Mouse (Mus musculus) heart, embryonic 10.5 days (tissue): ENCODE results near the gene Olfr1490. TPM values are rescaled to one million over a fixed set of nuclear protein-coding genes. Genes with fewer than 3 reads are reported as not detected.
"Not testable (repeated sequence)": the region's sequence is repeated elsewhere in the genome, so short reads cannot be mapped to it uniquely, and the experiment has no call there.

Source experiments
- DNase-seq: peaks from one replicate; pipeline ENCODE4 v3.0.0-alpha.2; 2017; ENCODE audit warnings: low spot score
- H3K27ac ChIP-seq: fragments of 300-500 bp; sonication (generic); 2 replicates; pipeline ENCODE4 v1.5.1; 2016; ENCODE audit warnings: mild to moderate bottlenecking
- H3K27me3 ChIP-seq: fragments of 300-500 bp; sonication (generic); 2 replicates; pipeline ENCODE4 v1.6.1; 2016; ENCODE audit warnings: mild to moderate bottlenecking; ENCODE audit not compliant: poor library complexity, insufficient read depth, severe bottlenecking
- H3K36me3 ChIP-seq: fragments of 300-500 bp; sonication (generic); 2 replicates; pipeline ENCODE4 v1.6.1; 2016; ENCODE audit warnings: mild to moderate bottlenecking, moderate library complexity
- H3K4me1 ChIP-seq: fragments of 300-500 bp; sonication (generic); 2 replicates; pipeline ENCODE4 v1.6.1; 2016; ENCODE audit warnings: mild to moderate bottlenecking
- H3K4me3 ChIP-seq: fragments of 300-500 bp; sonication (generic); 2 replicates; pipeline ENCODE4 v1.5.1; 2016; ENCODE audit warnings: mild to moderate bottlenecking, moderate library complexity
- H3K9me3 ChIP-seq: fragments of 300-500 bp; sonication (generic); 2 replicates; pipeline ENCODE4 v1.6.1; 2016; ENCODE audit warnings: mild to moderate bottlenecking, moderate library complexity
- WGBS: fragments of 180-500 bp; shearing (Covaris S2); methylation state at CpG from one replicate; pipeline ENCODE4 v1.1.7; 2016; 5-methylcytosine and 5-hydroxymethylcytosine counted together
- microRNA-seq: library from miRNA; unstranded; fragments of <30 nt; microRNA quantifications from one replicate; pipeline ENCODE4, GENCODE M21; 2017
- polyA plus RNA-seq: library from polyadenylated mRNA; unstranded; fragments of >200 nt; fragmentation: Nextera tagmentation; extraction: Ambion mirVana; gene quantifications from 2 replicates; pipeline ENCODE4 v1.2.1, GENCODE M21; 2016

Gene Olfr1490
- not detected in 2 replicates for polyA plus RNA-seq

DNA sequence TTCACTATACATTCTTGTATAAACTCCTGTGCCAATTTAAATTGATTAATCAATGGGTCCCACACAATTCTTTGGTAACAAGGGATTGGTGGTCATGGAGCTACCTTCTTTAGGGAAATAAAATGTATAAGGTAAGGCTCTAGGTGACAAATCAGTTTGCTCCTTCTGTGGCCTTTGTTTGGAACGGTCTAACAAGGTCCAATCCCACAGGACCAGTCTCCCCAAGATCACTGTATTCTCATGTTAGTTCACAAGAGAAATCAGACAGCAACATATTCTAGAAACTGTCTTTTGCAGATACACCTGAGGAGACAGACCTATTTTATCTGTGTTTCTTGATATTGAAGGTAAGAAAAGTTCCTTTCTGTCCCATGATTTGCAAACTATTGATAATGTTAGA is at the start of gene Olfr1490:
Olfr1490 (plus strand) TSS at position 301 of the 400 bp plus-strand sequence.
- Histone ChIP-seq H3K27me3 (no peaks in the 10 kb centered on the region), H3K4me3 (no peak within 1 kb of the TSS), H3K9me3 (peaks cover 12% of the 10 kb centered on the region; the same call in 1 of the 2 replicates), H3K27ac (no peak within 1 kb of the TSS), H3K36me3 (no peaks in the 10 kb centered on the region), H3K4me1 (no peaks in the 10 kb centered on the region)
- WGBS: 66% methylated on average over 1 of the region's 1 CpGs
- no peak for DNase-seq

DNA sequence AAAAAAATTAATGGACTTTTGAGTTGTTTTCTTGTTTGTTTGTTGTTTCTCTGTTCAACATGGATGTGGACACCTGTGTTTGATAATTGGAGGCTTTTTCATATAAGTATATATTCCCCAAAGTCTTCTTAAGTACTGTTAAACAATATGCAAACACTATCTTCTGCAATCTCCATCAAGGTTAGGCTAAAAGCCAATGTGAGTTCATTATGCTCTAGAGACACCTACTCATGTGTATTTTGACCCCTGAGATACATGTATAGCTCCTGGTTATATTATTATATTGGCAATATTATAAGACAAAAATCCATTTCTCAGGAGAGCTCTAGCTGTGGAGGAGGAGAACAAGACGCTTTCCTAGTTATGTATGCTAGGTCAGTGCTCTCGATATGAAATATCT is 33.8 kb upstream of the Olfr1490 start, which contains the start of gene Olfr1487:
Olfr1487 (plus strand) TSS at position 301 of the 400 bp plus-strand sequence.
- not testable (repeated sequence) for H3K27ac ChIP-seq, H3K27me3 ChIP-seq, H3K36me3 ChIP-seq, H3K4me1 ChIP-seq, DNase-seq, H3K4me3 ChIP-seq
- peaks cover 10% of the 10 kb centered on the region; the same call in 1 of the 2 replicates for H3K9me3 ChIP-seq
- 79% methylated on average over 2 of the region's 2 CpGs for WGBS

GRCm38 (mm10) chr19:13631321-13631720 is 19.6 kb upstream of the Olfr1490 start, which contains the start of gene Olfr1489:
Olfr1489 (plus strand) TSS chr19:13631621.
- no peak for DNase-seq
- no peaks in the 10 kb centered on the region for H3K27me3 ChIP-seq
- no peak within 1 kb of the TSS for H3K27ac ChIP-seq
- H3K4me3 ChIP-seq: no peak within 1 kb of the TSS
- peaks cover under 1% of the 10 kb centered on the region; the same call in 1 of the 2 replicates for H3K9me3 ChIP-seq
- WGBS: 78% methylated on average over 1 of the region's 1 CpGs
- no peaks in the 10 kb centered on the region for H3K4me1 ChIP-seq
- no peaks in the 10 kb centered on the region for H3K36me3 ChIP-seq

DNA sequence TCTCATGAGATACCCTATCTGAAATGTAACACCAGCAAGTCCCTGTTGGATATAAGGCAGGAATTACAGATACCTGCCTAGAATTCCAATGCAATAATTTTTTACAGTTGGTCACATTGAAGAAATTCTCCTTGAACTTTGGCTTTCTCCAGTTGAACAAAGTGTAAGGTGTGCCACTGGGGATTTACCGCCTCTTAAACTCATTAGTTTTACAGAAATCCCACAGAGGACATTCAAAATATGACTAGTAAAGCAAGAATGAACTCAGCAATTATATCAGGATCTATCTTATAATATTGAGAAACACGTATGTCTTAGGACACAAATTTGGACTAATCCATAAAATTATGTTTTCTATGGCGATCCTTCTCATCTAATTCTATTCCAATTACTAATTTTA is 46.1 kb downstream of the Olfr1490 start, which contains the start of gene Olfr1491:
Olfr1491 (plus strand) TSS at position 301 of the 400 bp plus-strand sequence.
- Histone ChIP-seq H3K4me3 (no peak within 1 kb of the TSS), H3K27me3 (no peaks in the 10 kb centered on the region), H3K36me3 (no peaks in the 10 kb centered on the region), H3K9me3 (no peaks in the 10 kb centered on the region), H3K27ac (no peak within 1 kb of the TSS), H3K4me1 (no peaks in the 10 kb centered on the region)
- DNase-seq: no peak
- WGBS: 72% methylated on average over 3 of the region's 3 CpGs

Small RNA genes lying within 50 kb of the gene (microRNA-seq; reads per million reads assigned to microRNA genes)
- gene Gm23931: not detected

Other genes with a start within 250 kb of the Olfr1490 start
- gene Olfr1469, start 243.2 kb upstream of the Olfr1490 start, polyA plus RNA-seq: not detected in 2 replicates
- not detected in 2 replicates for gene Olfr1471, start 207.7 kb upstream of the Olfr1490 start, polyA plus RNA-seq
- not detected in 2 replicates for gene Olfr1472, start 195.0 kb upstream of the Olfr1490 start, polyA plus RNA-seq
- not detected in 2 replicates for gene Olfr1474, start 181.5 kb upstream of the Olfr1490 start, polyA plus RNA-seq
- not detected in 2 replicates for gene Olfr1475, start 170.9 kb upstream of the Olfr1490 start, polyA plus RNA-seq
- gene Olfr1477, start 150.5 kb upstream of the Olfr1490 start, polyA plus RNA-seq: not detected in 2 replicates
- not detected in 2 replicates for gene Olfr1480, start 123.2 kb upstream of the Olfr1490 start, polyA plus RNA-seq
- gene Olfr1484, start 67.6 kb upstream of the Olfr1490 start, polyA plus RNA-seq: not detected in 2 replicates
- not detected in 2 replicates for gene Olfr1487, start 33.7 kb upstream of the Olfr1490 start, polyA plus RNA-seq
- not detected in 2 replicates for gene Olfr1489, start 19.5 kb upstream of the Olfr1490 start, polyA plus RNA-seq
- gene Olfr1491, start 46.2 kb downstream of the Olfr1490 start, polyA plus RNA-seq: not detected in 2 replicates
- not detected in 2 replicates for gene Olfr1493-ps1, start 72.2 kb downstream of the Olfr1490 start, polyA plus RNA-seq
- not detected in 2 replicates for gene Olfr1494, start 88.6 kb downstream of the Olfr1490 start, polyA plus RNA-seq
- not detected in 2 replicates for gene Olfr1495, start 113.5 kb downstream of the Olfr1490 start, polyA plus RNA-seq
- gene Olfr1496, start 126.8 kb downstream of the Olfr1490 start, polyA plus RNA-seq: not detected in 2 replicates
- not detected in 2 replicates for gene Olfr1497, start 147.1 kb downstream of the Olfr1490 start, polyA plus RNA-seq
- not detected in 2 replicates for gene Olfr1499, start 168.4 kb downstream of the Olfr1490 start, polyA plus RNA-seq
- gene Olfr1500, start 179.4 kb downstream of the Olfr1490 start, polyA plus RNA-seq: not detected in 2 replicates
- gene Olfr1501, start 199.6 kb downstream of the Olfr1490 start, polyA plus RNA-seq: not detected in 2 replicates
- gene Olfr1502, start 210.7 kb downstream of the Olfr1490 start, polyA plus RNA-seq: not detected in 2 replicates
- not detected in 2 replicates for gene Olfr1504, start 246.8 kb downstream of the Olfr1490 start, polyA plus RNA-seq